Mouse (Mus musculus) adrenal gland, postnatal 14 days (tissue): Measurements from ENCODE around the gene Resp18. TPM values are rescaled to one million over a fixed set of nuclear protein-coding genes. Genes with fewer than 3 reads are reported as not detected.

ENCODE experiments used
- DNase-seq: peaks from one replicate; pipeline ENCODE4 v3.0.0; 2021; ENCODE audit warnings: mixed read lengths
- long read RNA-seq, 2 experiments: library from polyadenylated mRNA; stranded (forward); transcript quantifications; one replicate each; pipeline ENCODE4 v2.0.0; 2021
- total RNA-seq: library from RNA; stranded (reverse); gene quantifications from 2 replicates; pipeline ENCODE4 v1.2.3, GENCODE M21; 2021

Resp18 gene
- total RNA-seq: 119 and 126 TPM in 2 replicates
- long read RNA-seq, experiment 1, transcript Resp18-201 (6 exons, 748 nt): major isoform, 102 of 107 reads
- long read RNA-seq, experiment 1, partial matches to known transcripts: 0 of 107 reads
- long read RNA-seq, experiment 1, other reads (novel, unspliced or antisense): 3 of 107 reads
- long read RNA-seq, experiment 2, transcript Resp18-201 (6 exons, 748 nt): major isoform, 63 of 64 reads
- long read RNA-seq, experiment 2, partial matches to known transcripts: 0 of 64 reads
- long read RNA-seq, experiment 2, other reads (novel, unspliced or antisense): 1 of 64 reads

DNA sequence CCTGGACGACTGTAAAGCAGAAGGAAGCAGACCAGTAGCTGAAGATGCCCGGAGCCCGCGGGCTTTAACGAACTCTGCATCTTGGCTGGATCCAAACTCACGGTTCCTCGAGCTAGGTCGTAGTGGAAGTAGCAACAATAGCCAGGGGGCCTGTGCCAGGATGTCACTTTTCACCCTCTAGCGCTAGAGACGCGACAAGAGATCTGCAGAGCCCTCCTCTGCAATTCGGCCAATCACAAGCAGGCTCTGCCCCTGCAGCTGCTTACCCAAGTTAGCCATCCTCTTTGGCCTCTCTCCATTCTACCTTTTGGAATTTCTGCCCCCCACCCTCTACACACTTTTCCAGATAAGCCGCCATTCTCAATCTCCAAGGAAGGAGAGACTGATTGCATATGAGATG is at the start of gene Resp18:
TSS of gene Resp18 (minus strand) at position 188 of the 400 bp plus-strand sequence.
- DNase-seq: no peak

DNA sequence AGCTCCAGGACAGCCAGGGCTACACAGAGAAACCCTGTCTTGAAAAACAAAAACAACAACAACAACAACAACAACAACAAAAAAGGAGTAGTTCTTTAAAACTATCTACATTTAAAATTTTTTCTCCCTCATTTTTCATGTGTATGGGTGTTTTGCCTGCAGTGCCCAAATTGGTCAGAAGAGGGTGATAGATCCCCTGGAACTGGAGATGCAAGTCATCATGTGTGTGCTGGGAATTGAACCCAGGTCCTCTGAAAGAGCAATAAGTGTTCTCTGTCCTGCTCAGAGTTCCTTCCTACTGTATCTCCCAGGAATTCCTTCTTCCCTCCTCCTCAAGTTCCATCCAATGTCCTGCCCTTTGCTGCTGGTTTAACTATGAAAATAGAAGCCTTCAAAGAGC is 49.2 kb upstream of the Resp18 start:
- no peak for DNase-seq

DNA sequence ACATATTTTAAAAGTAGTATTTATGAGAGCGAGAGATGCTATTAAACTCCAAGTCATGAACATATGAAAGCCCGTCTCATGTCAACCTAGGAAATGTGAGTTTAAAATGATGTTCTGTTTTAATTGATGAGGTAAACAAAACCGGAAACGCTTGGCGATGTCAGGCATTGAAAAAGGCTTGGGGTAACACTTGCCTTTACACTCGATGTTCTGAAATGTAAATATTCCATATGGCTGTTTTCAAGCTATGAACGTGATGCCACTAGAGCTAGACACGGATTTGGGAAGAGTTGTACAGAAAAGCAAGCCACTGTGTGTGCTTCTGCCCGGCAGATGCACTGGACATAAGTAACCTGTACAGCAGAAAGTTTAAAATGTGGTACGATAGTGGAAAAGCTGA is 41.0 kb upstream of the Resp18 start:
- DNase-seq: no peak

DNA sequence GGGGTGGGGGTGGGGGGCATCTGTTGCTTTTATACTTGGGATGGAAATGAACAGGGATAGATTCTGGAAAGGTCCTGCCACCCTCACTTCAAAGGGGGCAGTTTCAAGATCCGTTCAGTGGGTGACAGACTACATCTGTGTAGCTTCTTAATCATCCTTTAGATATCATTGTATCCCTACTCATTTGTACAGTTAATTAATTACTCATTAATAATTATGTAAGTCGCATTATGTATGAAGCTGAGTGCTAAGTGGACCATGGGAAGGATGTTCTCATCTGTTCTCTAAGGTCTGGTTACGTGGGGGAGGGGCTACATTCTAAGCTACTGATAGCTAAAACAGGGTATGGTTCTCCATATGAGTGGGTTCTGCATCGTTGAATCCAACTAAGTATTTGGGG is 40.5 kb upstream of the Resp18 start:
- DNase-seq: no peak

DNA sequence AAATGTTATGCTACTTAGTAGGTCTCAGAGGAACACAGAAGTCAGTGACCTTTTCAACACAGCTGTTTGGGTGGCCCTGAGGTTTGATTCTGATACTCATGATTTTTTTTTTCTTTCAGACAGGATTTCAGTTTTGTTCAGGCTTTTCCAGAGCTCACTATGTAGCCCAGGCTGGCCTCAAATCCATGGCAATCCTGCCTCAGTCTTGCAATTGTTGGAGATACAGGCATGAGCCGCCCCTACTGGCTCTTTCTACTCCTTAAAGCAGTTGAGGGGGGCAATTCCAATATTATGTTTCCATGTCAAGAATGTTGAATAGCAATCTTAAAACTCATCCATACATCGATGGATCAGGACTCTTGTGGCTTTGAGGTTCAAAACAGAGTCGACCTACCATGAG is 40.1 kb upstream of the Resp18 start:
- no peak for DNase-seq

DNA sequence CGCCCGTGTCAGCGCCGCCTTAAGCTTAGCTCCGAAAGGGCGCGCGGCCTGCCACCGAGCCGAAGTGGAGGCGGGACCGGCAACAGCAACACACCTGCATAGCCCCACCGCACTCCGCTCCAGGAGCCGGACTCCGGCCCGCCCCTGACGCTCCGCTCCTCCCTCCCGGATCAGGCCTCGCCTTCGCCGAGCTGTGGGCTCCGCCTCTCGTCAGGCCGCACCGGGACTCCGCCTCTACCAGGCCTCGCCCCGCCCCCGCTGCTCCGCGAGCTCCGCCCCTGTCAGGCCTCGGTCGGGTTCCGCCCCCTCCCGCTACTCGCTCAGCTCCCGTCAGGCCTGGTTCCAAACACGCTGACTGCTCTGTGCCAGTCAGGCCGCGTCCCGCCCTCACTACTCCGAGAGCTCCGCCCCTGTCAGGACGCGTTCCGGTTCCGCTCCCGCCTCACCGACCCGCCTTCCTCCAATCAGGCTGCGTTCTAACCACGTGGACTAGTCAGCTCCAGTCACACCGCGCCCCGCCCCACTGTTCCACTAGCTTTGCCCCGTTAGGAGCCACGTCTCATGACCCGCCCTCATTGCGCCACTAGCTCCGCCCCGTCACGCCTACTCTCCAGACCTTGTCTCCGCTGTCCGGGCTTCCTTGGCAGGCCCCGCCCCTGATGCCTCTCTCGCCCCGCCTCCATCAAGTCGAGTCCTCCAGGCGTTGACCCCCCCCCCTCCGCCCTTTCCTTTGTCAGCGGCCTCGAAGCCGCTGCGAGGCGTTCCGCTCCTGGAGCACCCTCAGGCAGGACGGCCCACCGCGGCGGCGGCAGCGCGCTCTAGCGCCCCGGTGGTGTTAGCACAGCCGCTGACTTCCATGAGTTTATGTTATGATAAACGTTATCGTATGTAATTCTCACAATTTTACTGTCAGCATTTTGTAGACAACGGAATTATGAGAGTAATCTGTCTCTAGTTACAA is 39.3 kb upstream of the Resp18 start, which contains the start of gene Dnpep:
TSS of gene Dnpep (minus strand) at position 750 of the 961 bp plus-strand sequence.
- peak; percentile 100 for DNase-seq

DNA sequence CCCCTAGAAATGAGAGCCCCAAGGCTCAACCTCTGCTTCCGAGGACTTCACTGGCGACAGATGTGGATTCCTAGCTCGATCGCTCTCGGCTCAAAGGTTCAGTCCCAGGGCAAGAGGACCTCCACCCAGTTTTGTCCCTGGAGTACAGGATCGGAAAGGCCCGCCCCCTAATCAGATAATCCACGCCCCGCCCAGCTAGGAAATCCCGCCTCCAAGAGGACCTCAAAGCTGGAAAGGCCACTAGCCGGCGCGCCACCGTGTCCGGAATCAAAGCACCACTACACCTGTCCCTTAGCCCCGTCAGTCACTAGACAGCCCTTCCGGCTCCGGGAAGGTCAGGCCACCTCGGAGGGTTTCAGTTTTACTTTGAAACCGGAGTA is 38.6 kb upstream of the Resp18 start:
- peak; percentile 92 for DNase-seq

DNA sequence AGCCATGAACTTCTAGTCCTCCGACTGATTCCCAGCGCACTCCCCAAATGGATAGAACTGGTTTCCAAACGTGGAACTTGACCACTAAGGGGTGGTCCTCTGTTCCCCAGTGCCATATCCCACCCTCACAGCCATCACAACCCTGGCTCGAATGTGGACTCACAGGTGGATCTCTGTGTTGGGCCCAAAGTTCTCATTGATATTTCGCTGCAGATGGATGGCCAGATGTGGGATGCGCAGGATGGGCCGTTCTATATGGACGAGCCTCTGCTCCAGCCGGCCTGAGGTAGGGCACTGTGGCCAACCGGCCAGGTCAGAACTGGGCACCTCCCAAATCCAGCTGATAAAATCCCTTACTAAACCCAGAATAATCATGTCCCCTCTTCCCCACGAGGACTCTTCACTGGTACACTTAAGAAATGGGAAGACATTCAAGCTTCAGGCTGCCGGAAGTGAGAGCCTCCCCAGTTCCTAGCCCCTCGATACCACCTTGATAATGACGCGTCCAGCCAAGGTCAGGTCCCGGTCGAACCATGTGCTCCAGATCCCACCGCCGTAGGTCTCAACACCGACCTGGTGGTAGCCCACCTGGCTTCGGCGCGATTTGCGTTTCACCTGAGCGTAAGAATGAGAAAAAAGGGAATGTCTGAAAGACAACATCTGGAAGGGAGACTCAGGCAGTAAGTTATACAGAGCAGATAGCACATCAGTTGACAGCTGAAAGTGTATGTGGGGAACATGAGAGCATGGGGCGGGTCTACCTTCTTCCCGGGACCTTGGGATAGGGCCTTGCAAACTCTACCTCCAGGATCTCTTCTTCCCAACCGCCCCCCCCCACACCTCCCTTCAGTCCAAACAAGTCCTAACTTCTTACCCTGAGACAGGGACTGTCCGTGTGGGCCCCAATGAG is 37.5 kb upstream of the Resp18 start:
- DNase-seq: no peak

DNA sequence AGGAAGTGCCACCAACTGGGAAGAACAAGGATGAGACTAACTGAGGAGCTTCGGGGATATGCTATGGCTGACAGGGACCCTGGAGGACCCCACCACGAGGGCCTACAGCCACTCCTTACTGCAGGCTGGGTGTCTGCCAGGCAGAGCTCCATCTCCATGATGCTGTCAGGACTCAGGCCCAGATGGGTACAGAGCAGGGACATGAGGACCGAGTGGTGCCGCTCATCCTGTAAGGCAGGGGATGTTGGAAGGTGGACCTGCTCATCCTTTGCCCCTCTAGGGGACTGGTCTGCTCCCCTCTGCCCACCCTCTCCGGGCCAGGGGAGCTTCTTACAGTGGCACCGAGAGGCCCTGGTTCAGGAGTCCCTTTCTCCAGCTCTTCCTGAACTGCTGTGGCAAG is 36.8 kb upstream of the Resp18 start:
- no peak for DNase-seq

DNA sequence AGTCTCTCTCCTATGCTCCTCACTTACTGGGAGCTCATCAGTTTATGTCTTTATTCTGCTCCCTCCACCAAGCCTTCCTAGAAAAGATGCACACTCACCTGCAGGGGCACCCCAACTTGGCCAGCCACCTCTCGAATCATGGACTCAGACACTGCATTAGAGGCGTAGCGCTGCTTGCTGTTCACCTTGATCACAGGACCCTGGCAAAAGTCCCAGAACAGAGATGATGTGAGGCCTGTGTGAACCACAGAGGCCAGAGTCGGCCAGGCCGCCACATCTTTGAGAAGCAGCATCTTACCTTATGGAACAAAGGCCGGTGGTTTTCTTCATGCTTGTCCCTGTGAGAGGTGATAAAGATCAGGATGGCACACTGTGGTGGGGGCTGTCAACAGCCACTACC is 33.5 kb upstream of the Resp18 start:
- peak; percentile 32 for DNase-seq

DNA sequence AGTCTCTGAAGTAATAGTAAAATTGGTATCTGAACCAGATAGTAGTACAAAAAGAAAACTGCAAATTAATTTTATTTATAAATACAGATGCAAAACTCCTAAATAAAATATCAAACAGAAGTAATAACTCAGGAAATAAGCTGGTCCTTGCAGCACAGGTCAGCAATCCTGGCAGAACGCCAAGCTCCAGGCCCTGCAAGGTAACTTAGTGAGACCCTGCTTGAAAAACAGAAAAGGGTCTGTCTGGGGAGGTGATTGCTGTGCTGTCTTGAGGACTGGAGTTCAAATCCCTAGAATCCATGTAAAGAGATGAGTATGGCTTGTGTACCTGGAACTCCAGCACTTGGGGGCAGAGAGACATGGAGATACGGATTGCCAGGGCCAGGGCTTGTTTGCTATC is 26.4 kb upstream of the Resp18 start:
- DNase-seq: no peak

DNA sequence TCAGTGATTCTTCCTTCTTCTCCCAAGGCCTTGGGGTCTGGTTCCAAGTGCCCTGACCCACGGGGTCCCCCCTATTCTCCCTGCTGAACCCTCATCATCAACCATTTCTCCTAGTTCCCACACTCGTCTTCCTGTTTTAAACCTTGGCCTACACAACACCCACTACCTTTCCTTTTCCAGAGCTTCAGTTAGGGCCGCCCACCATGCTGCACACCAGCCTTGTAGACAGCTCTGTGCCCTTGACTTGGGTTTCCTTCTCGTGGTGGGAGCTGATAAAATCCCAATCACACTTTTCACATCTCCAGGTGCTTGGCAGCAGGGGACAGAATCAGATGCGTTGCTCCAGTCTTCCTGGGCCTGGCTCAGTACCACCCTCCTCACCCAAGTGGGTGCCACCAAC is 16.1 kb upstream of the Resp18 start:
- no peak for DNase-seq

DNA sequence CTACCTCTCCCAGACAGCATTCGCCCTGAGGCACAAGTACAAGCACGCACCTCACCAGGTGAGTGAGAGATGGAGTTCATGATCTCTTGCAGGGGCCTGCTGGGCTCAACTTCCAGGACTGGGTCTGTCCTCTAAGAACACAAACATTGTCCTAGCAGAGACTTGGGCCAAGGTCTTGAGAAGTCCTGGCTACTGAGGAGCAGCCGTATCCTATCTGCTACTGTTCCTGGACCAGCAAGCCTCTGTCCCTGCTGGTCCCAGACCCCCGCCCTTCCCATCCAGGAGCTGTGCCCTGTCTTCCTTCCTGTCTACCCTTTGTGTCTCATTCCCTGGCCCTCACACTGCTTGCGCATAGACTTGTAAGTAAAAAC is 15.1 kb upstream of the Resp18 start:
- DNase-seq: no peak

DNA sequence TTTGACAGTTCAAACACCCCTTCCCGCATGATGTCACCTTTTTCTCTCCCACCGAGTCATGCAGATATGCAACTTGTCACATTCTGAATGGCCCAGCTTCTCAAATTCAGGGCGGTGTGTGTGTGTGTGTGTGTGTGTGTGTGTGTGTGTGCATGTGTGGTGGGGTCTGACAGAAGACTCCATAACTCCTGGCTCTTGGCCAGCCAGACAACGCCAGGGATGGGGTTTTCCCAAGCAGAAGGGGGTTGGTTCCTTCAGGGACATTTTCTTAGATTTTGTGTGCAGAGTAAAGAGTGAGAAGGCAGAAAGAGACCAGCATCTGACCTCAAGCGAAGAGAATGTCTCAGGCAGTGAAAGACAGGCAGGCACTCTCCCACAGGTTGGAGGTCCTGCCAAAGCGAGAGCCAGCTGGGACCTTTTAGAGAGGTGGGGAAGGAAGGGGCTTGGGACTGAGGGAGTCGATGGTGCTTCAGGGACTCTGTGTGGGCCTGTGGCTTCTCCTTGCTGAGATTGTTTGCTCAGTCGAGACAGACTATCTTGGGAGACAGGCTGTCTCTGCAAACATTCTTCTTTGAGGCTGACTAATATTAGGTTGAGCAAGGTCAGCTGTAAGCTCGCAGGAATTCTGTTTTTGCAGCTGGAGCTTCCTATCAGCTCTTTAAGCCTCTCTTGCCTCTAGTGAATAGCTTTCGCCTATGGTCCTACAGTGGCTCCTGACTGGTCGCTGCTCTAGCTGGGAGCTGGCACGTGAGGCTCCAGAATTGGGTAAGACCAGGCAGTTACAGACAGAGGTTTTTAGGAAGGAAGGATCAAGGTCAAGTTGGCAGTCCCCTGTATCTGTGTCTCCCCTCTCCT is 14.5 kb upstream of the Resp18 start:
- DNase-seq: no peak

DNA sequence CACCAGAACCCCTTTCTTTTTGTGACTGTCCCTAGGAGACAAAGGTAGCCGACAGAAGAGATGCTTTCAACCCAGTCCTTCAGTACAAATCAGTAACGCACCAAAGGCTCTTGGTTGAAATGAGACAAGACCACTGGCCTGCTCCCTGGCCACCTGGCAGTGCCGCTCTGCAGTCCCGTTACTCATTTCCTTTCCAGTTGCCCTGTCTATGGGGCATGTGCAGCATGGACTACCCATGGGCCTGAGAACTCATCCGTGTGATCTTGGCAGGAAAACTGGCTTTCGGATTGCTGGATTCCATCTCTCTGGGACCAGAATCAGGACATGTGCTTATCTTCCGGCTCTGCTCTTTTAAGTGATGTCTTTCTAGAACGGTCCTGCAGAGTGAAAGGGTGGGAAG is 13.1 kb upstream of the Resp18 start:
- DNase-seq: no peak

DNA sequence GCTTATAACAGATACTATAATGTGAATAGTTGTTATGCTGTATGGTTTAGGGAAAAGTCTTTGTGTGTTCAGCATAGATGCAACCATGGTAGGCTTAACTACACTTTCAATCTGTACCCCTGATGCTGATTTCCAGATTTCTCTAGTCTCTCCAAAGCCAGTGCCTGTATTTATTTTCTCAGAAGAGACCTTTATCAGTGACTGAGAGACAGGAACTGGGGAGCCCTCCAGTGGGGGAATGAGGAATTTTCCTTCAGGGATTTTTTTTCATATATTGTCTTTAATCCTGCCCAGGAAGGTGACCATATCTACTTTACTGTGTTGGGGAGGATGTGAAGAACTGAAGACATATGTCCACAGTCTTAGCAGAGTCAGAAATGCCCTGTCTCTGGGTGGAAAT is 12.4 kb upstream of the Resp18 start:
- no peak for DNase-seq

DNA sequence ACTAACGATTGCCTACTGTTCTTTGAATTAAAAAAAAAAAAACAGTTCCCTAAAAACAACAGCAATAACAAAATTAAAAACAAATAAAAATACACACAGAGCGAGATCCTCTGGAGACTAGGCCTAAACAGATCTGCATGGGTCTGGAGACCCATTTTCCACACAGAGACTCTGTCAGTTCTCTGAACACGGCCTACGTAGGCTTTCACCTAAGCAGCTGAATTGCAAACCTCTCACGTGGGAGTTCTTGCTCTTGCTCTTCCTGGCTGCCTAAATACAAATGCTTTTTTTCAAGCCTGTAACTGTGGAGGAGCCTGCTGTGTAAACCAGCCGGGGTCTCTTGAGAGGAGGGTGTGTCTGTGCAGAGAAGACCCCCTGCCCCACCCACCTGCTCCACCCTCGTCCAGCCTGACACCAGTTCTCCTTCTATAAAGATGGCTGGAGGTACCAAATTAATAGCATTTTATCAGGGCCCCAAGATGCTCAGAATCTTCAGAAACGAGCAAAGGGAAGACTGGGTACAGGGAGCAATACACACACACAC is 11.7 kb upstream of the Resp18 start:
- DNase-seq: no peak

DNA sequence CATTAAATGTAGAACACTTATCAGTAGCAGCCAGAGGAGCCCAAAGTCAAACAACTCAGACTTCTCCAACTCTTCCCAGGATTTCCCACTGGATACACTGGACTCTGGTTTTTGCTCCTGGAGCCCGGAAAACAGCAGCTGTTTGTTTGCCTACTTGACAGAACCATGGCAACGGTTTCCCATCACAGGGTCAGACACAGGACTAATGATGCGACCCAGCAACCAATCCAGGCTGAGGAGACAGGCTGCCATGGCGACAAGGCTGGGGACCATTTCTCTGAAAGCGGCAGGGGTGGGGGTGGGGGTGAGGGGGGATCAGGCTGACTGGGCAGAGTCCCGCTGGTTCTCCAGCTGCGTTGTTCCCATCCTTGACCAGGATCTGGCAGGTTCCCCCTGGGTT is 11.2 kb upstream of the Resp18 start:
- no peak for DNase-seq

DNA sequence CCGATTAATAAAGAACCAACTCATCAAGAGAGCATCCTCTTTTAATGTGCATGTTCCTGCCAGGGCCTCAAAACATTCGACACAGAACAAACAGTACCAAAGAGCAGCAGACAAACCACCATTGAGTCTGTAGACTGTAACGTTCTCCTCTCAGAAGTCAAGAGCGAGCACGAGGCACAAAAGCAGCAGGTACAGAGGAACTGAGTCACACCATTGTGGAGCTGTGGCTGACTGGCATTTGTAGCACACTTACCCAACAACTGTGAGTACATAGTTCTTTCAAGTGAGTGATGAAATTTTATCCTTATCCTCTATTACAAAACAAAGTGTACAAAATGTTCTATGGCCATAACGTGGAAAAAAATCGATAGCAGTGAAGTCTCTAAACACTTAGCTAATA is 6.7 kb upstream of the Resp18 start:
- DNase-seq: no peak

DNA sequence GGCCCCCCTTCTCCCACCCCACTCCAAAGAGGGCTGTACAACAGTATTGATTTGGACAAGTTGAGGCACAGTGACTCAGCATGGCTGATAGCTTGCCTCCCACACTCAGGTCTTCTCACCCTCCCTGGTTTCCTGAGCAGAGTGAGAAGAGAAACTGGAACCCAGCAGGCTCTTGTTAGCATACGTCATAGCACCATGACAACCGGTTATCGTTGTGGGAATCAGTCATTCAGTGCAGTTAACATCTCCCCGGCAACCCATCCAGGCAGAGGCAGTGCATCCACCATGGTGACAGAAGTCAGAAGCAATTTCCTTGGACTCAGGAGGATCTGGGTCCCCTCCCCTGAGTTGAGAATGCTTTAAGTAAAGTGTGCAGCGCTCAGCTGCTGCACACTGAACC is 4.8 kb upstream of the Resp18 start:
- no peak for DNase-seq
